Mouse (Mus musculus): ENCODE data around the gene Exosc3. TPM values are rescaled to one million over a fixed set of nuclear protein-coding genes. Genes with fewer than 3 reads are reported as not detected.
A peak's percentile ranks its signal among the peaks of the same experiment; 100 is the strongest.

The Exosc3 gene
- total RNA-seq, 2 experiments from 2014 or later, result 34.0 to 38.2 TPM

DNA sequence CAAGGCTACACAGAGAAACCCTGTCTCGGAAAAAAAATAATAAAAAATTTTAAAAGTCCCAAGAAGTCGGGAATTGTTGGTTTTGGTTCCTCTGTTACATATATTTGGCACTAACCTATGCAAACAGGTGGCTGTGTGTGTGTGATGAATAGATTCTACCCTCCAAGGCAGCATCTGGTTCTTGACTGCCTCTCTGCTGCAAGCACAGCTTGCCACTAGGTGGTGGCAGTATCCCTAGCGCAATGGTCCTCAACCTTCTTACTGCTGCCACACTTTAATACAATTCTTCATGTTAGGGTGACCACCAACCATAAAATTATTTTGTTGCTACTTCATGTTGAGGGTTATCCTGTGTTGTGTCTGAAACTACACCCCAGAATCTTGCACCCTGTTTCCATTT lies 56.2 kb downstream of the Exosc3 start:
- DNase-seq, result no peak

DNA sequence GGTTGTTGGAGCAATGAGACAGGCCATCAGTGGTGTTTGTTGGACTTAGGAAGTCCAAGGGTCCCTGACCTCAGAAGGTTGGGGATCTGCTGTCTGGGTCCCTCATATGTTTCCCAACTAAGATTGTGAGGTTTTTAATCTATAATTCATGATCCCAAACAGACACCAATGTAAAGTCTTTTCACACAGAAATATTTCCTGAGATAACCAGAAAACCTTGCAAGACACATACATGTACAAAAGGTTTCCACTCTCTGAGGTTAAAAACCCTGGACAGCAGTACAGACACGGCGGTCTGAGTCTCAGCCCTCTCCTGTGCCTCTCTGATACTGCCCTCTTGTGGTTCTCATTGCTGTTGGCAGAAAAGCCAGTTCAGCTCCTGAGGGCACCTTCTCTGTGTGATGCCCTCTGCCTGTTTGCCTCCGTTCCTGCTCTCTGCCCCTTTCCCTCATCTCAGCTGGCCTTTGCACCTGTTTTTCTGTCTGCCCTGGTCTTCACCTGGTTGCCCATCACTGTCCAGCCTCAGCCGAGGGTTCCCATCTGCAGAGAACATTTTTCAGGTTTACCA lies 62.5 kb downstream of the Exosc3 start:
- DNase-seq, result peak; percentile 66 to 78

- DNase-seq, result peak in 1 of 2 experiments; percentile 18
These were observed 63.2 kb downstream of the Exosc3 start for GRCm38 (mm10) chr4:45279292-45279691.

DNA sequence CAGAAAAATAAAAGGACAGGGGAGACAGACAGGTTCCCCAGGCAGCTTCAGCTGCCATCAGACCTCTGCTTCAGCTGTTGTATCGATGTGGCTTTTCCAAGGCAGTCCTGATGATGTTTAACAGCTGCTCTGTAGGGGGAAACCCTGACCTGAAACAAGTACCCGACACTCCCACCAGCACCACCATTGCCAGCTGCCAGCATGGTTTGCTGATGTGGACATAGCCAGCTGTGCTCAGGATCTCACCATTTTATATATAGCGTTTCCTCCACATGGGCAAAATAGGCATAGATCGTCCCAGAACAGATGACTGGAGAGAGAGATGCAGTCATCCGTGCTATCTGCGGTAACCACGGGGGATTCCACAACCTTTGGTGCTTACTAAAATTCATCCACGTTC lies 66.8 kb downstream of the Exosc3 start:
- DNase-seq, result no peak

DNA sequence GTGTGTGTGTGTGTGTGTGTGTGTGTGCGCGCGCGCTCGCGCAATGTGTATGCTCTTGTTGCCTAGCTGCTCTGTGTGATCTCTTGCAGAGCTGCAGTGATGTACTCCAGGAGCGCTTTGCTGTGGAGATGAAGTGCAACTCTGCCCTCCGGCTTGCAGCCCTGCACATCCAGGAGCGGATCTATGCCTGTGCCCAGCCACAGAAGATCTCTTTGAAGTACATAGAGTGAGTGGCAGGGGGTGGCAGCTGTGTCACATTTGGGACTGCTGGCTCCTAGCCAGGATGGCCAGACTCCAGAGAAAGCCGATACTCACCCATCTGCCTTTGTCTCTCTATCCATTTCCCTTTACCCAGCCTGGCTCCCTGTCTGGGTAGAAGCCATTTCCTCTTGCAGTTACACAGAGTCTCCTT lies 71.5 kb downstream of the Exosc3 start:
- DNase-seq, result peak; percentile 42 to 64

GRCm38 (mm10) chr4:45267883-45268282 lies 74.6 kb downstream of the Exosc3 start:
- no peak for DNase-seq

Other genes starting within 250 kb of the Exosc3 start
- gene Tomm5, start 234.6 kb downstream of the Exosc3 start, total RNA-seq (2021), result 100 to 1,000 TPM in 1 of 2 experiments, 10 to 100 TPM in 1; 90.2 to 110 TPM
- gene Frmpd1, start 157.9 kb downstream of the Exosc3 start, total RNA-seq (2021), result 1 to 10 TPM; 3.0 to 3.7 TPM
- 10 to 100 TPM in 1 of 2 experiments, 1 to 10 TPM in 1; 9.8 to 12.4 TPM for gene Trmt10b, start 45.6 kb downstream of the Exosc3 start, total RNA-seq (2021)
- 10 to 100 TPM; 30.5 to 31.2 TPM for gene Dcaf10, start 631 bp downstream of the Exosc3 start, total RNA-seq (2021)
- gene Slc25a51, start 66.0 kb upstream of the Exosc3 start, total RNA-seq (2021), result 100 to 1,000 TPM; 268 to 422 TPM
- 100 to 1,000 TPM in 1 of 2 experiments, 10 to 100 TPM in 1; 51.4 to 110 TPM for gene Shb, start 189.7 kb upstream of the Exosc3 start, total RNA-seq (2021)